Mouse (Mus musculus): ENCODE results near the gene Rps6ka4. TPM values are rescaled to one million over a fixed set of nuclear protein-coding genes. Genes with fewer than 3 reads are reported as not detected.

The Rps6ka4 gene
- polyA plus RNA-seq, 1 experiment from 2014 or later, result 28.3 TPM

DNA sequence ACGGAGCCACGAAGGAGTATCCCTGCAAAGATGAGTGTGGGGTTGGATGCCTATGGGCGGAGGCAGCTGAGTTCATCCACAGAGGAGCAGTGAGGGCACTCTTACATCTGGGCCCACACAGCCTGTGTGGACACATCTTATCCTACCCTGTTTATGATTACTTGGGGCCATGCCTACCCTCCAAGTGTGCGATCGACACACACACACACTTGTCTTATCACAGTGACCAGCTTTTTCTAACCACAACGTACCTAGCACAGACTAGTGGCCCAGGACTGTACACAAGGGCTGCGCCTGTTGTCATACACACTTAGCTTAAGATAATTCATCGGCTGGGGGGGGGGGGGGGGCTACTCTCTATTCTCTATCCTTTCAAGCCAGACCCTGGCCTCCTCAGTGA is 8.1 kb downstream of the Rps6ka4 start:
- Histone ChIP-seq H3K9ac (replicated peaks; ENCODE audit: low read length) (no peak overlapping the region), H3K4me2 (replicated peaks; ENCODE audit: low read depth, low read length) (no peak overlapping the region), H3K27me3 (ENCODE audit: insufficient read depth, low read length) (peaks cover 40% of the 10 kb centered on the region), H3K4me1 (ENCODE audit: insufficient read depth, low read length) (peaks cover 19% of the 10 kb centered on the region), H3K9me3 (ENCODE audit: low read length) (no peaks in the 10 kb centered on the region), H3K4me3 (ENCODE audit: low read length) (no peak overlapping the region), H3K27ac (ENCODE audit: low read length) (no peak overlapping the region), H3K36me3 (ENCODE audit: insufficient read depth, low read length) (peaks cover 32% of the 10 kb centered on the region)
- no peak for ATAC-seq (ENCODE audit: low FRiP score, low TSS enrichment)
- 96% methylated on average over 8 of the region's 8 CpGs for WGBS

DNA sequence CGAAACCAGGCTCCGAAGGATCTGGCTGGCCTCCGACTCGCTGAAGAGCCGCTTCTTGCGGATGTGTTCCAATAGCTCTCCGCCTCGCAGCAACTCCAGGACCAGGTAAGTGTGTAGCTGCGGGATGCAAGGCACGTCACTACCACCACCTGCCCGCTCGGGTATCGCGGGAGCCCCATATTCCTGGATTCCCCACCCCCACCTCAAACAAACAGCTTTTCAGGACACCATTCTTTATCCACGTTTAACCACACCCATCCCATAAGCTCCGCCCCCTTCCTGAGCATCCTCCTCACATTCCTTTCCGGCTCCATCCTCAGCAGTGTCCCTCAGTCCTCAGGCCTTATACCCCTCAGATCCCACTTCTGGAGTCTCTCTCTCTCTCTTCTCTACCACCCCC is 9.1 kb downstream of the Rps6ka4 start:
- no peak overlapping the region for H3K9ac ChIP-seq (replicated peaks; ENCODE audit: low read length)
- peaks cover 40% of the 10 kb centered on the region for H3K27me3 ChIP-seq (ENCODE audit: insufficient read depth, low read length)
- no peaks in the 10 kb centered on the region for H3K9me3 ChIP-seq (ENCODE audit: low read length)
- H3K4me2 ChIP-seq (replicated peaks; ENCODE audit: low read depth, low read length), result peak overlapping the region; percentile 43
- peak overlapping the region; percentile 27 for H3K4me3 ChIP-seq (ENCODE audit: low read length)
- H3K4me1 ChIP-seq (ENCODE audit: insufficient read depth, low read length), result peaks cover 19% of the 10 kb centered on the region
- H3K36me3 ChIP-seq (ENCODE audit: insufficient read depth, low read length), result peaks cover 23% of the 10 kb centered on the region
- WGBS, result 22% methylated on average over 17 of the region's 17 CpGs
- ATAC-seq (ENCODE audit: low FRiP score, low TSS enrichment), result peak; percentile 32; the same call in 1 of the 2 replicates
- no peak overlapping the region for H3K27ac ChIP-seq (ENCODE audit: low read length)

DNA sequence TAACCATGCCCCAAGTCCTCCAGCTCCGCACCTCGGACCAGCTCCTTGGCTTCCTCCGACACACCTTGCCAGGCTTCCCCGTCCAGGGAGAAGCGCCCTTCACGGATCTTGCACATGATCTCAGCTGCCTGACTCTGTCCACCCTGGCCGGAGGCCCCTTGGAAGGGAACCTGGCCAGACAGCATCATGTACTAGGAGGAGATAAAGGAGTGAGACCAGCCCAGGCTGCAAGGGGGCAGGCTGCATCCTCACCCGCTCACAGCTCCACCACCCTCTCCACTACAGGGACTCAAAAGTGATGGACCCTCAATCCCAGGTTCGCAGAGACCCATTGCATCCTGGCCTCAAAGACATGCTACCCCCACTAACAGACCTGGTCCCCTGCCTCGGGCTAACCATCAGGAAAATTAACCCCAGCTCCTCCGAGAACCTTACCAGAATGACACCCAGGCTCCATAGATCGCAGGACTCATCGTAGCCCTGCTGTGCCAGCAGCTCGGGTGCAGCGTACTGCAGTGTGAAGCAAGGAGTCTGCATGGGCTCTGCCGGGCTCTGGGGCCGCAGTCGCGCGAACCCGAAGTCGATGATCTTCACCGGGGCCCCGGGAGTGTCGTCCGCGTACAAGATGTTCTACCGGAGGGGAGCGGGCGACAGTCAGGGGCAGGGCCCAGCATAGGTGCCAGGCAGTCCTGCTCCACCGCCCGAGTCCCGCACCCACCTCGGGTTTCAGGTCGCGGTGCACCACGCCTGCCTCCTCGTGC is 9.7 kb downstream of the Rps6ka4 start:
- Histone ChIP-seq H3K36me3 (ENCODE audit: insufficient read depth, low read length) (peaks cover 21% of the 10 kb centered on the region), H3K4me1 (ENCODE audit: insufficient read depth, low read length) (peaks cover 19% of the 10 kb centered on the region)

GRCm38 (mm10) chr19:6829870-6830555 is 10.4 kb downstream of the Rps6ka4 start:
- ATAC-seq (ENCODE audit: low FRiP score, low TSS enrichment), result no peak
- WGBS, result 14% methylated on average over 48 of the region's 48 CpGs
- Histone ChIP-seq H3K36me3 (ENCODE audit: insufficient read depth, low read length) (peaks cover 21% of the 10 kb centered on the region), H3K27ac (ENCODE audit: low read length) (no peak overlapping the region), H3K4me3 (ENCODE audit: low read length) (peak overlapping the region; percentile 27), H3K4me1 (ENCODE audit: insufficient read depth, low read length) (peaks cover 19% of the 10 kb centered on the region), H3K27me3 (ENCODE audit: insufficient read depth, low read length) (peaks cover 40% of the 10 kb centered on the region), H3K9ac (replicated peaks; ENCODE audit: low read length) (no peak overlapping the region), H3K4me2 (replicated peaks; ENCODE audit: low read depth, low read length) (peak overlapping the region; percentile 43), H3K9me3 (ENCODE audit: low read length) (no peaks in the 10 kb centered on the region)

More for the DNA sequence above, 9.7 kb downstream of the Rps6ka4 start:
- ATAC-seq (ENCODE audit: low FRiP score, low TSS enrichment), result no peak
- 23% methylated on average over 38 of the region's 38 CpGs for whole genome bisulfite sequencing
- no peaks in the 10 kb centered on the region for H3K9me3 ChIP-seq (ENCODE audit: low read length)
- H3K27ac ChIP-seq (ENCODE audit: low read length), result no peak overlapping the region
- H3K9ac ChIP-seq (replicated peaks; ENCODE audit: low read length), result no peak overlapping the region
- peak overlapping the region; percentile 43 for H3K4me2 ChIP-seq (replicated peaks; ENCODE audit: low read depth, low read length)
- peaks cover 40% of the 10 kb centered on the region for H3K27me3 ChIP-seq (ENCODE audit: insufficient read depth, low read length)
- peak overlapping the region; percentile 27 for H3K4me3 ChIP-seq (ENCODE audit: low read length)

DNA sequence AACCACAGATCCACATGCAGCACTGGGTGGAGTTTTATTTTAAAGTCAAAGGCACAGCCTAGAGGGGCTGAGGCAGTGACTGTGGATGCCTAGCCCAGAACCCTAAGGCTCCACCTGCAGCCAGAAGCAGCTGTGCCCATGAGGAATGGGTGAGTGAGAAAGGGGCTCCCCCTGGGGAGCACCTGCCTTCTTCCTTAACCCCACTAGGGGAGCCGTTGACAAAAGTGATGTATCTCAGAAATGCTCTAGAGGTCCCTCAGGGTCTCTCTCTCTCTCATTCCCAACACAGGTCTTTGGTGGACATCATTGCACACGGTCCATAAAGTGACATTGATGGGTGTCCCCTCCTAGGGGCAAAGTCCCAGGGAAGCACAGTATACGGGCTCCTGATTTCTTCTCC is 11.4 kb downstream of the Rps6ka4 start:
- Histone ChIP-seq H3K27ac (ENCODE audit: low read length) (no peak overlapping the region), H3K4me2 (replicated peaks; ENCODE audit: low read depth, low read length) (no peak overlapping the region), H3K9ac (replicated peaks; ENCODE audit: low read length) (no peak overlapping the region), H3K36me3 (ENCODE audit: insufficient read depth, low read length) (peaks cover 15% of the 10 kb centered on the region; the same call in 1 of the 2 replicates), H3K27me3 (ENCODE audit: insufficient read depth, low read length) (peaks cover 40% of the 10 kb centered on the region), H3K4me3 (ENCODE audit: low read length) (no peak overlapping the region), H3K9me3 (ENCODE audit: low read length) (no peaks in the 10 kb centered on the region), H3K4me1 (ENCODE audit: insufficient read depth, low read length) (peaks cover 19% of the 10 kb centered on the region)
- 26% methylated on average over 3 of the region's 3 CpGs for WGBS
- no peak for ATAC-seq (ENCODE audit: low FRiP score, low TSS enrichment)

- 81% methylated on average over 3 of the region's 3 CpGs for WGBS
- Histone ChIP-seq H3K4me1 (ENCODE audit: insufficient read depth, low read length) (peaks cover 18% of the 10 kb centered on the region), H3K36me3 (ENCODE audit: insufficient read depth, low read length) (peaks cover 5% of the 10 kb centered on the region; the same call in 1 of the 2 replicates), H3K27me3 (ENCODE audit: insufficient read depth, low read length) (peaks cover 32% of the 10 kb centered on the region), H3K27ac (ENCODE audit: low read length) (no peak overlapping the region), H3K9ac (replicated peaks; ENCODE audit: low read length) (no peak overlapping the region), H3K4me3 (ENCODE audit: low read length) (no peak overlapping the region), H3K4me2 (replicated peaks; ENCODE audit: low read depth, low read length) (no peak overlapping the region), H3K9me3 (ENCODE audit: low read length) (no peaks in the 10 kb centered on the region)
- ATAC-seq (ENCODE audit: low FRiP score, low TSS enrichment), result no peak
Measured at GRCm38 (mm10) chr19:6826601-6827000, 13.8 kb downstream of the Rps6ka4 start.

DNA sequence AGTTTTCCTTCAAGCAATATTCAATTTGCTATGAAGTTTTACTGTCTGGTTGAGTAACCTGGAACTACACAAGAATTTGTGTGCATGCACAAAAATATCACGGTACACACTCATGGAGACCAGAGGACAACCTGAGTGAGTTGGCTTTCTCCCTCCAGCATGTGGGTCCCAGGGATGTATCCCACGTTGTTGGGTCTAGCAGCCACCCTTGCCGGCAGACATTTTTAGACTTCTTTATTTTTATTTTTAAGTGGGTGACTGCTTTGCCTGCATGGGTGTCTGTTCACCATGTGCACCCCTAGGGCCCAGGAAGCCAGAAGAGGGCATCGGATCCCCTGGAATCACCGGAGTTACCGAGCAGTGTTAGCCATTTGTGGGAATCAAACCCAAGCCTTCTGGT is 15.1 kb downstream of the Rps6ka4 start:
- peaks cover 20% of the 10 kb centered on the region for H3K27me3 ChIP-seq (ENCODE audit: insufficient read depth, low read length)
- WGBS, result 88% methylated on average over 6 of the region's 6 CpGs
- no peak for ATAC-seq (ENCODE audit: low FRiP score, low TSS enrichment)

DNA sequence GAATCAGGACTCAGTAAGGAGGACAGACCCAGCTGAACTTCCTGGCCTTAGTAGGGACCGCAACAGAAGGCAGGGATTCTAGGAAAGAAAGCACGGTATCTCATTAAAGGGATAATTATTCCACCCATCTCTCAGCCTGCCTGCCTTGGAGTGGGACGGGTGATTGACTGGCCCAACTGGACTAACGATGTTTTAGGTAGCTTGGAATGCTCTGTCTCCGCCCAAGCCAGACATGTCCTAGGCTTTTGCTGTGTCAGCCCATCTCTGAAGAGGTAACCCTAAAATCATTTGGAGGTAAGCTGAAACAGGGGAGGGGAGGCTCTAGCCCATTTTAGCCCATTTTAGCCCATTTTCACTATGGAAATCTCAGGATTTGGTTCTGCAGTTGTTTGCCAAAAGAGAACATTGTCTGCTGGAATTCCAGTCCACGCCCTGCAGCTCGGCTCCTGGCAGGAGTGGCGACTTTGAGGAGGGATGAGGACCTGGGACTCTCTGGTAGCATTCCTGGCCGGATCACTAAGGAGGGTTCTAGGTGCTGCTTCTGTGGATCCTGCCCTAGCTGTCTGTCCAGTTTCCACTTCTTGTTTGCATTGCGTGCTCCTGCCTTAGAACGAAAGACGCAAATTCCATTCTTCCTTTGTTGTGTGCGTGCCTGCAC is 19.8 kb downstream of the Rps6ka4 start:
- Histone ChIP-seq H3K4me3 (ENCODE audit: low read length) (no peak overlapping the region), H3K4me1 (ENCODE audit: insufficient read depth, low read length) (no peaks in the 10 kb centered on the region), H3K36me3 (ENCODE audit: insufficient read depth, low read length) (no peaks in the 10 kb centered on the region), H3K27me3 (ENCODE audit: insufficient read depth, low read length) (no peaks in the 10 kb centered on the region; the same call in 1 of the 2 replicates), H3K9ac (replicated peaks; ENCODE audit: low read length) (no peak overlapping the region), H3K9me3 (ENCODE audit: low read length) (peaks cover 6% of the 10 kb centered on the region; the same call in 1 of the 2 replicates), H3K27ac (ENCODE audit: low read length) (no peak overlapping the region), H3K4me2 (replicated peaks; ENCODE audit: low read depth, low read length) (no peak overlapping the region)
- 90% methylated on average over 13 of the region's 13 CpGs for WGBS
- no peak for ATAC-seq (ENCODE audit: low FRiP score, low TSS enrichment)

More for the DNA sequence above, 15.1 kb downstream of the Rps6ka4 start:
- peaks cover 3% of the 10 kb centered on the region; the same call in 1 of the 2 replicates for H3K9me3 ChIP-seq (ENCODE audit: low read length)
- H3K4me3 ChIP-seq (ENCODE audit: low read length), result no peak overlapping the region
- H3K4me1 ChIP-seq (ENCODE audit: insufficient read depth, low read length), result peaks cover 7% of the 10 kb centered on the region
- no peak overlapping the region for H3K27ac ChIP-seq (ENCODE audit: low read length)
- H3K9ac ChIP-seq (replicated peaks; ENCODE audit: low read length), result no peak overlapping the region
- peaks cover 5% of the 10 kb centered on the region; the same call in 1 of the 2 replicates for H3K36me3 ChIP-seq (ENCODE audit: insufficient read depth, low read length)
- no peak overlapping the region for H3K4me2 ChIP-seq (replicated peaks; ENCODE audit: low read depth, low read length)

- no peaks in the 10 kb centered on the region; the same call in 1 of the 2 replicates for H3K27me3 ChIP-seq (ENCODE audit: insufficient read depth, low read length)
- no peak overlapping the region for H3K9ac ChIP-seq (replicated peaks; ENCODE audit: low read length)
- no peak overlapping the region for H3K4me3 ChIP-seq (ENCODE audit: low read length)
- no peak overlapping the region for H3K4me2 ChIP-seq (replicated peaks; ENCODE audit: low read depth, low read length)
- WGBS, result 41% methylated on average over 10 of the region's 10 CpGs
- H3K9me3 ChIP-seq (ENCODE audit: low read length), result peaks cover 6% of the 10 kb centered on the region; the same call in 1 of the 2 replicates
- H3K4me1 ChIP-seq (ENCODE audit: insufficient read depth, low read length), result no peaks in the 10 kb centered on the region
- no peaks in the 10 kb centered on the region for H3K36me3 ChIP-seq (ENCODE audit: insufficient read depth, low read length)
- ATAC-seq (ENCODE audit: low FRiP score, low TSS enrichment), result peak; percentile 49; the same call in 1 of the 2 replicates
- no peak overlapping the region for H3K27ac ChIP-seq (ENCODE audit: low read length)
Measured at GRCm38 (mm10) chr19:6819143-6819827, 21.2 kb downstream of the Rps6ka4 start.
